Mouse (Mus musculus) heart, adult 2 months (tissue): Measurements from ENCODE around the gene Bco2. TPM values are rescaled to one million over a fixed set of nuclear protein-coding genes. Genes with fewer than 3 reads are reported as not detected.
A peak's percentile ranks its signal among the peaks of the same experiment; 100 is the strongest.

Experiments
- DNase-seq, 2 experiments: peaks; one replicate each; pipeline ENCODE4 v3.0.0; 2021
- H3K27ac ChIP-seq: fragments of 200-600 bp; 2 replicates; pipeline ENCODE4 v1.8.1; 2022
- H3K27me3 ChIP-seq: fragments of 200-500 bp; 2 replicates; pipeline ENCODE4 v1.6.1; 2012; ENCODE audit warnings: mild to moderate bottlenecking, low read length, inconsistent platforms, mixed read lengths; ENCODE audit not compliant: control insufficient read depth, insufficient read depth
- H3K36me3 ChIP-seq: fragments of 200-500 bp; 2 replicates; pipeline ENCODE4 v1.6.1; 2012; ENCODE audit warnings: low read length, inconsistent platforms; ENCODE audit not compliant: control insufficient read depth, insufficient read depth
- H3K4me1 ChIP-seq: fragments of 200-500 bp; 2 replicates; pipeline ENCODE4 v1.6.1; 2011; ENCODE audit warnings: low read length; ENCODE audit not compliant: control insufficient read depth, insufficient read depth
- H3K4me3 ChIP-seq: fragments of 200-600 bp; 2 replicates; pipeline ENCODE4 v1.8.1; 2022
- H3K79me2 ChIP-seq: fragments of 200-500 bp; replicated peaks from 2 replicates; pipeline ENCODE4 v1.6.1; 2012; ENCODE audit warnings: mild to moderate bottlenecking, inconsistent platforms, low read length, moderate library complexity, mixed read lengths; ENCODE audit not compliant: control insufficient read depth, insufficient read depth
- H3K9ac ChIP-seq: fragments of 200-500 bp; 2 replicates; pipeline ENCODE4 v1.6.1; 2012; ENCODE audit warnings: low read depth, mild to moderate bottlenecking, control low read depth, inconsistent platforms, low read length, mixed read lengths
- CTCF ChIP-seq: fragments of 200-600 bp; IDR thresholded peaks from 2 replicates; pipeline ENCODE4 v1.8.1; 2022; ENCODE audit warnings: antibody characterized with exemption, mild to moderate bottlenecking, moderate library complexity
- EP300 ChIP-seq: fragments of 200-500 bp; IDR thresholded peaks from 2 replicates; pipeline ENCODE4 v1.6.1; 2011; ENCODE audit warnings: low read depth, low read length, control low read depth; ENCODE audit not compliant: insufficient read depth
- POLR2A ChIP-seq: fragments of 200-500 bp; IDR thresholded peaks from 2 replicates; pipeline ENCODE4 v1.6.1; 2011; ENCODE audit warnings: mild to moderate bottlenecking, low read depth, low read length, control low read depth; ENCODE audit not compliant: insufficient read depth
- WGBS: fragments of 180-500 bp; shearing (Covaris S2); methylation state at CpG from one replicate; pipeline ENCODE4 v1.1.7; 2018; 5-methylcytosine and 5-hydroxymethylcytosine counted together
- intact Hi-C: fragments of 180-260 bp; cut with DNase I; formaldehyde crosslinking; loops from one replicate; pipeline ENCODE4 v1.15.1; 2025
- polyA plus RNA-seq: library from polyadenylated mRNA; depleted of rRNA; stranded (reverse); fragments of >200 nt; gene quantifications from 2 replicates; pipeline ENCODE4 v1.2.3, GENCODE M21; 2012
- total RNA-seq, 2 experiments: library from RNA; stranded (reverse); gene quantifications; 2 replicates each; pipeline ENCODE4 v1.2.3; 2021

The Bco2 gene
- total and polyA plus RNA-seq, 3 experiments: 0.33 to 0.50 (median 0.39) TPM

- no peaks in the 10 kb centered on the region for H3K27me3 ChIP-seq
- H3K79me2 ChIP-seq: no peaks in the 10 kb centered on the region
- TF ChIP-seq POLR2A (no peak), CTCF (no peak), EP300 (no peak)
- intact Hi-C loops: loop anchor here (10.0 kb wide), 1 partner anchor 146 kb away; no protein-coding TSS in a partner anchor
- no peak overlapping the region for H3K27ac ChIP-seq
- DNase-seq: peak in 1 of 2 experiments; percentile 23
- H3K4me1 ChIP-seq: no peaks in the 10 kb centered on the region
- 69% methylated on average over 10 of the region's 10 CpGs for WGBS
- no peak overlapping the region for H3K4me3 ChIP-seq
- no peak overlapping the region for H3K9ac ChIP-seq
- H3K36me3 ChIP-seq: no peaks in the 10 kb centered on the region
These were observed 36.0 kb upstream of the Bco2 start for GRCm38 (mm10) chr9:50590856-50591518.

- TF ChIP-seq EP300: no peak
- no peak for TF ChIP-seq CTCF
- no peak for TF ChIP-seq POLR2A
- H3K4me3 ChIP-seq: no peak overlapping the region
- no peaks in the 10 kb centered on the region for H3K79me2 ChIP-seq
- intact Hi-C loops: no loop called here
- no peak overlapping the region for H3K27ac ChIP-seq
- no peak for DNase-seq
- no peaks in the 10 kb centered on the region for H3K27me3 ChIP-seq
- H3K9ac ChIP-seq: no peak overlapping the region
- WGBS: 75% methylated on average over 4 of the region's 4 CpGs
- H3K36me3 ChIP-seq: no peaks in the 10 kb centered on the region
- no peaks in the 10 kb centered on the region for H3K4me1 ChIP-seq
These were observed 32.0 kb upstream of the Bco2 start for GRCm38 (mm10) chr9:50586955-50587354.

DNA sequence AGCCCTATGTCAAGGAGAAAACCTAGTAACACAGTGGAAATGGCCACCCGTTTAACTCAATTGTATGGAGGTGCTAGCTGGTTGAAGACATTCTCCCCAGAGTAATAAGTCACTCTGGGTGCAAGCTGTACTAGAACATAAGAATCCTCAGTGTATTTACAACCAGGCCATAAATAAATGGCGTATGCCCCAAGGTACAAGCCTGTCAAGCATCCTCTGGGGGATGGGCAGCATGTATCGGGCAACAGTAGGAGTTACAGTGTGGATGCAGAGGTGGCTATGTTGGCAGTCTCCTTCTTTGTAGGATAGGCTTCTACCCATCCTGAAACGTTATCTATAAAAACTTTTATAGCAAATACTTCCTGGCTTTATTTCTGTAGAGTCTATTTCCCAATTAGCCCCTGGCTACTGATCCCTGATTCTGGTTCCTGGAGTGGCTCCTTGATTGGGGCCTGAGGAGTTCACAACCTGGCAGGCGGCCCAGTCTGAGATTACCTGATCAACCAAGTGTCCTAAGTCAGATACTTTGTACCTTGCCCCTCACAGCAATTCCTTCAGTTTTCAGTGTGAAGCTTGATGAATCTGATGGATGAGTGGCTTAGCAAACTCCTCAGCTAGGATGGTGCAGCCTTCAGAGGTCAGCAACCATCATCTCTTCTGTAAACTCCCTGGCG lies 30.3 kb upstream of the Bco2 start:
- no peak for DNase-seq
- no peak for TF ChIP-seq POLR2A
- no peak for TF ChIP-seq EP300
- TF ChIP-seq CTCF: no peak
- intact Hi-C loops: no loop called here
- Histone ChIP-seq H3K4me1 (no peaks in the 10 kb centered on the region), H3K36me3 (no peaks in the 10 kb centered on the region), H3K4me3 (no peak overlapping the region), H3K9ac (no peak overlapping the region), H3K79me2 (no peaks in the 10 kb centered on the region), H3K27ac (no peak overlapping the region), H3K27me3 (no peaks in the 10 kb centered on the region)
- WGBS: 74% methylated on average over 6 of the region's 6 CpGs

- Histone ChIP-seq H3K4me3 (no peak overlapping the region), H3K27me3 (no peaks in the 10 kb centered on the region), H3K36me3 (no peaks in the 10 kb centered on the region), H3K4me1 (no peaks in the 10 kb centered on the region), H3K9ac (no peak overlapping the region), H3K27ac (no peak overlapping the region), H3K79me2 (no peaks in the 10 kb centered on the region)
- TF ChIP-seq CTCF: no peak
- no peak for TF ChIP-seq EP300
- WGBS: 33% methylated on average over 4 of the region's 4 CpGs
- intact Hi-C loops: no loop called here
- DNase-seq: no peak
These were observed 25.4 kb upstream of the Bco2 start for GRCm38 (mm10) chr9:50580370-50580769.

GRCm38 (mm10) chr9:50569599-50570525 lies 14.9 kb upstream of the Bco2 start:
- Histone ChIP-seq H3K27me3 (no peaks in the 10 kb centered on the region), H3K79me2 (no peaks in the 10 kb centered on the region), H3K4me1 (no peaks in the 10 kb centered on the region), H3K27ac (no peak overlapping the region), H3K9ac (no peak overlapping the region), H3K4me3 (no peak overlapping the region), H3K36me3 (no peaks in the 10 kb centered on the region)
- intact Hi-C loops: no loop called here
- TF ChIP-seq EP300 (no peak), CTCF (no peak), POLR2A (no peak)
- no peak for DNase-seq
- WGBS: 68% methylated on average over 10 of the region's 10 CpGs
